Mouse (Mus musculus) forebrain, embryonic 14.5 days (tissue): ENCODE results near the gene Crmp1. TPM values are rescaled to one million over a fixed set of nuclear protein-coding genes. Genes with fewer than 3 reads are reported as not detected.
A peak's percentile ranks its signal among the peaks of the same experiment; 100 is the strongest.

Source experiments
- ATAC-seq: fragments of 200-750 bp; cut with Nextera tagmentation; 2 replicates; pipeline ENCODE4 v1.8.0; 2017; ENCODE audit warnings: mild to moderate bottlenecking, moderate library complexity
- DNase-seq: peaks from one replicate; pipeline ENCODE4 v3.0.0-alpha.2; 2015; ENCODE audit warnings: low spot score
- H3K27ac ChIP-seq: fragments of 300-500 bp; sonication (generic); 2 replicates; pipeline ENCODE4 v1.5.1; 2014; ENCODE audit warnings: low read depth, mild to moderate bottlenecking, control low read depth, low read length, moderate library complexity
- H3K27me3 ChIP-seq: fragments of 300-500 bp; sonication (generic); replicated peaks from 2 replicates; pipeline ENCODE4 v1.6.1; 2014; ENCODE audit warnings: low read length, control low read depth, mixed read lengths; ENCODE audit not compliant: control insufficient read depth, insufficient read depth
- H3K36me3 ChIP-seq: fragments of 300-500 bp; sonication (generic); 2 replicates; pipeline ENCODE4 v1.6.1; 2014; ENCODE audit warnings: low read length, control low read depth; ENCODE audit not compliant: control insufficient read depth, insufficient read depth
- H3K4me1 ChIP-seq: fragments of 300-500 bp; sonication (generic); 2 replicates; pipeline ENCODE4 v1.6.1; 2014; ENCODE audit warnings: antibody characterized with exemption, low read length, control low read depth; ENCODE audit not compliant: control insufficient read depth, insufficient read depth
- H3K4me2 ChIP-seq: fragments of 300-500 bp; sonication (generic); 2 replicates; pipeline ENCODE4 v1.6.1; 2014; ENCODE audit warnings: mild to moderate bottlenecking, control low read depth, low read length
- H3K4me3 ChIP-seq: fragments of 300-500 bp; sonication (generic); 2 replicates; pipeline ENCODE4 v1.5.1; 2014; ENCODE audit warnings: low read depth, low read length, control low read depth
- H3K9ac ChIP-seq: fragments of 300-500 bp; sonication (generic); 2 replicates; pipeline ENCODE4 v1.6.1; 2014; ENCODE audit warnings: mild to moderate bottlenecking, low read length, control low read depth, moderate library complexity
- H3K9me3 ChIP-seq: fragments of 300-500 bp; sonication (generic); replicated peaks from 2 replicates; pipeline ENCODE4 v1.6.1; 2016; ENCODE audit warnings: low read length, control low read depth, mixed read lengths; ENCODE audit not compliant: control insufficient read depth
- WGBS: fragments of 180-500 bp; shearing (Covaris S2); extraction: QIAGEN DNeasy Blood & Tissue Kit; methylation state at CpG from one replicate; pipeline ENCODE4 v1.1.7; 2014; 5-methylcytosine and 5-hydroxymethylcytosine counted together
- polyA plus RNA-seq: library from polyadenylated mRNA; unstranded; fragments of >200 nt; fragmentation: Nextera tagmentation; extraction: Ambion mirVana; gene quantifications from 2 replicates; pipeline ENCODE4 v1.2.1, GENCODE M21; 2014

The Crmp1 gene
- polyA plus RNA-seq, 1 experiment from 2014 or later: 654 TPM

- H3K27me3 ChIP-seq: no peaks in the 10 kb centered on the region
- no peak overlapping the region for H3K4me2 ChIP-seq
- DNase-seq (no peak), ATAC-seq (no peak)
- WGBS: 91% methylated on average over 2 of the region's 2 CpGs
- no peak overlapping the region for H3K4me3 ChIP-seq
- no peaks in the 10 kb centered on the region for H3K9me3 ChIP-seq
- no peak overlapping the region for H3K9ac ChIP-seq
- H3K4me1 ChIP-seq: no peaks in the 10 kb centered on the region
- H3K36me3 ChIP-seq: peaks cover 16% of the 10 kb centered on the region
- no peak overlapping the region for H3K27ac ChIP-seq
Observed at GRCm38 (mm10) chr5:37331133-37331505, 89.4 kb downstream of the Crmp1 start.

GRCm38 (mm10) chr5:37332066-37332465, 90.3 kb downstream of the Crmp1 start:
- Histone ChIP-seq H3K4me2 (no peak overlapping the region), H3K4me1 (no peaks in the 10 kb centered on the region), H3K27me3 (no peaks in the 10 kb centered on the region), H3K27ac (no peak overlapping the region), H3K36me3 (peaks cover 6% of the 10 kb centered on the region; the same call in 1 of the 2 replicates), H3K9me3 (no peaks in the 10 kb centered on the region), H3K9ac (no peak overlapping the region), H3K4me3 (no peak overlapping the region)
- DNase-seq: no peak
- no peak for ATAC-seq
- WGBS: 82% methylated on average over 4 of the region's 4 CpGs

GRCm38 (mm10) chr5:37335061-37335460, 93.3 kb downstream of the Crmp1 start:
- Histone ChIP-seq H3K9me3 (no peaks in the 10 kb centered on the region), H3K4me3 (no peak overlapping the region), H3K27ac (no peak overlapping the region), H3K4me2 (no peak overlapping the region), H3K9ac (no peak overlapping the region), H3K36me3 (no peaks in the 10 kb centered on the region), H3K27me3 (no peaks in the 10 kb centered on the region), H3K4me1 (peaks cover 7% of the 10 kb centered on the region; the same call in 1 of the 2 replicates)
- DNase-seq (no peak), ATAC-seq (no peak)
- WGBS: 74% methylated on average over 3 of the region's 3 CpGs

- Histone ChIP-seq H3K4me2 (peak within 1 kb of the TSS; percentile 97), H3K9ac (peak within 1 kb of the TSS; percentile 73), H3K27me3 (no peaks in the 10 kb centered on the region), H3K36me3 (no peaks in the 10 kb centered on the region), H3K4me3 (peak within 1 kb of the TSS; percentile 55), H3K4me1 (peaks cover 7% of the 10 kb centered on the region; the same call in 1 of the 2 replicates), H3K27ac (no peak within 1 kb of the TSS; the same call in 1 of the 2 replicates), H3K9me3 (no peaks in the 10 kb centered on the region)
- ATAC-seq: peak; percentile 72
- under 1% methylated on average over 47 of the region's 48 CpGs for WGBS
- DNase-seq: peak; percentile 81
Observed at GRCm38 (mm10) chr5:37336485-37337105, 94.9 kb downstream of the Crmp1 start, which contains the start of gene Evc. Gene Evc, minus strand, starts transcription at chr5:37336894.

- DNase-seq (no peak), ATAC-seq (no peak)
- Histone ChIP-seq H3K27ac (no peak overlapping the region), H3K4me3 (no peak overlapping the region), H3K9me3 (no peaks in the 10 kb centered on the region), H3K4me2 (peak overlapping the region; percentile 78; the same call in 1 of the 2 replicates), H3K27me3 (no peaks in the 10 kb centered on the region), H3K9ac (no peak overlapping the region), H3K36me3 (no peaks in the 10 kb centered on the region), H3K4me1 (peaks cover 7% of the 10 kb centered on the region; the same call in 1 of the 2 replicates)
- WGBS: 72% methylated on average over 3 of the region's 3 CpGs
Observed at GRCm38 (mm10) chr5:37337696-37338095, 96.0 kb downstream of the Crmp1 start.

- WGBS: 0% methylated on average over 26 of the region's 27 CpGs
- H3K9ac ChIP-seq: peak within 1 kb of the TSS; percentile 66
- peak within 1 kb of the TSS; percentile 97 for H3K4me2 ChIP-seq
- ATAC-seq: peak; percentile 83
- peak within 1 kb of the TSS; percentile 55 for H3K4me3 ChIP-seq
- no peaks in the 10 kb centered on the region for H3K36me3 ChIP-seq
- peaks cover 7% of the 10 kb centered on the region; the same call in 1 of the 2 replicates for H3K4me1 ChIP-seq
- no peak within 1 kb of the TSS for H3K27ac ChIP-seq
- H3K27me3 ChIP-seq: no peaks in the 10 kb centered on the region
- DNase-seq: peak; percentile 83
- H3K9me3 ChIP-seq: no peaks in the 10 kb centered on the region
Observed at GRCm38 (mm10) chr5:37338288-37338687, 96.5 kb downstream of the Crmp1 start, which contains the start of gene Evc2. Gene Evc2, plus strand, starts transcription at chr5:37338499.

Other genes starting within 250 kb of the Crmp1 start
- 1.1 and 1.5 TPM in 2 replicates for gene Gm1043, start 156.6 kb upstream of the Crmp1 start, polyA plus RNA-seq
- gene Evc, start 95.0 kb downstream of the Crmp1 start, polyA plus RNA-seq: 4.3 and 5.1 TPM in 2 replicates
- 4.0 and 4.5 TPM in 2 replicates for gene Evc2, start 96.6 kb downstream of the Crmp1 start, polyA plus RNA-seq